Mouse (Mus musculus) ovary, adult 10 weeks (tissue): Measurements from ENCODE around the gene 9330182O14Rik. TPM values are rescaled to one million over a fixed set of nuclear protein-coding genes. Genes with fewer than 3 reads are reported as not detected.

ENCODE experiments used
- polyA plus RNA-seq: library from polyadenylated mRNA; stranded (reverse); fragments of 350-450 nt; fragmentation: Illumina TruSeq; extraction: RNeasy Lipid Tissue Mini Kit (QIAGEN cat#74804); gene quantifications from one replicate; pipeline ENCODE4 v1.2.3, GENCODE M21; 2014

Gene 9330182O14Rik
- not detected for polyA plus RNA-seq

GRCm38 (mm10) chr15:40134152-40134792, at the start of gene 9330182O14Rik:
9330182O14Rik (plus strand) TSS chr15:40134365.

